Mouse (Mus musculus) neural tube, embryonic 11.5 days (tissue): ENCODE results near the gene Astn1. TPM values are rescaled to one million over a fixed set of nuclear protein-coding genes. Genes with fewer than 3 reads are reported as not detected.

Experiments
- ATAC-seq: fragments of 200-750 bp; cut with Nextera tagmentation; 2 replicates; pipeline ENCODE4 v1.8.0; 2017; ENCODE audit warnings: moderate number of reproducible peaks, mild to moderate bottlenecking, moderate TSS enrichment, moderate library complexity; ENCODE audit not compliant: insufficient read depth, low FRiP score, low TSS enrichment
- DNase-seq: peaks from one replicate; pipeline ENCODE4 v3.0.0-alpha.2; 2015; ENCODE audit warnings: low spot score
- H3K27ac ChIP-seq: fragments of 300-500 bp; sonication (generic); 2 replicates; pipeline ENCODE4 v1.5.1; 2014; ENCODE audit warnings: low read depth, mild to moderate bottlenecking, low read length
- H3K27me3 ChIP-seq: fragments of 300-500 bp; sonication (generic); 2 replicates; pipeline ENCODE4 v1.6.1; 2014; ENCODE audit warnings: mild to moderate bottlenecking, low read length, mixed read lengths; ENCODE audit not compliant: control insufficient read depth, insufficient read depth
- H3K36me3 ChIP-seq: fragments of 300-500 bp; sonication (generic); 2 replicates; pipeline ENCODE4 v1.6.1; 2014; ENCODE audit warnings: mild to moderate bottlenecking, low read length, moderate library complexity, mixed read lengths; ENCODE audit not compliant: control insufficient read depth, insufficient read depth
- H3K4me1 ChIP-seq: fragments of 300-500 bp; sonication (generic); 2 replicates; pipeline ENCODE4 v1.6.1; 2014; ENCODE audit warnings: low read length, mixed read lengths; ENCODE audit not compliant: control insufficient read depth, insufficient read depth
- H3K4me2 ChIP-seq: fragments of 300-500 bp; sonication (generic); 2 replicates; pipeline ENCODE4 v1.6.1; 2014; ENCODE audit warnings: low read depth, mild to moderate bottlenecking, moderate library complexity
- H3K4me3 ChIP-seq: fragments of 300-500 bp; sonication (generic); 2 replicates; pipeline ENCODE4 v1.5.1; 2014; ENCODE audit warnings: low read depth, low read length
- H3K9ac ChIP-seq: fragments of 300-500 bp; sonication (generic); 2 replicates; pipeline ENCODE4 v1.6.1; 2014; ENCODE audit warnings: mild to moderate bottlenecking, low read length
- H3K9me3 ChIP-seq: fragments of 300-500 bp; sonication (generic); 2 replicates; pipeline ENCODE4 v1.6.1; 2016; ENCODE audit warnings: low read length; ENCODE audit not compliant: control insufficient read depth
- WGBS: fragments of 180-500 bp; shearing (Covaris S2); extraction: QIAGEN DNeasy Blood & Tissue Kit; methylation state at CpG from one replicate; pipeline ENCODE4 v1.1.7; 2014; 5-methylcytosine and 5-hydroxymethylcytosine counted together
- polyA plus RNA-seq: library from polyadenylated mRNA; unstranded; fragments of >200 nt; fragmentation: Nextera tagmentation; extraction: Ambion mirVana; gene quantifications from 2 replicates; pipeline ENCODE4 v1.2.1, GENCODE M21; 2014

Gene Astn1
- polyA plus RNA-seq, 1 experiment from 2014 or later, result 15.8 TPM

DNA sequence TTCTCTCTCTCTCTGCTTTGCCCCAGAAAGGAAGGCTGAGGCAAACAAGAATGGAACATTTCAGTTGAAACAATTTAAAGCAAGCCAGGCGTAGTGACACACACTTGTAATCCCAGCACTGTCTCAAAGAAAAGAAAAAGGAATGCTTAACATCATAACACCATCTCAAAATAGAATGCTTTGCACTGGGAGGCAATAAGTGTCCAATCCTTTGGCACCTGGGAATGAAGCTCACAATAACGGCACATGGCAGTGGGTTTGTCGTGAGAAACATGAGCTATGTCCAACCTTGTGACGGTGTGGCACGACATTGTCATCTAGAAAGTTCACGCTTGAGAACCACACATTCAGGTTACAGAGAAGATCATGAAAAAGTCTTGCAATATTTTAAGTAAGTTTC, 191.3 kb downstream of the Astn1 start:
- Histone ChIP-seq H3K27me3 (no peaks in the 10 kb centered on the region), H3K36me3 (no peaks in the 10 kb centered on the region), H3K27ac (no peak overlapping the region), H3K4me2 (no peak overlapping the region), H3K4me1 (peaks cover 8% of the 10 kb centered on the region; the same call in 1 of the 2 replicates), H3K9ac (no peak overlapping the region), H3K4me3 (no peak overlapping the region), H3K9me3 (no peaks in the 10 kb centered on the region)
- WGBS, result 91% methylated on average over 6 of the region's 6 CpGs
- no peak for ATAC-seq
- DNase-seq, result no peak

DNA sequence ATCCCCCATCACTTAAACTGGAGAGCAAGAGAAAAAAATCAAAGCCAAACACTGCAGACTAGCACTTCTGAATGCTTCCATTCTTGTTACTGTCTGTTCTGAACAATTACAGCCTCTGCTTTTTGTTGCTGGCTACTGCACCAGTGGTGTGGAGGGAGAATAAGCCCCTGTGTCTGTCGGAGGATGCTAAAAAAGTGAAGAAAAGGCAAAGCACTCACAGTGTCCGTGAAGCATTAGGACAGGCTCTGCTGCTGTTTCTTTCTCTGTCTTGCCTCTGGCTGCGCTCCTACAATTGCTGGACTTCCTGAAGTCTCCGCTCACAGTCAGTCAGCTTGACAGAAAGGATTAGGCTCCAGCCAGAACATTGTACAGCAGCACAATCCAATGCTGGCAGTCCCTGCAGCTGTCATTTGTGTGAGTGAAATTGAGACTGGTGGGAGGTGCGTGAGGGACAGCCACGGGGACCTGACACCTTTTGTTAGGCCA, 192.0 kb downstream of the Astn1 start:
- Histone ChIP-seq H3K4me3 (no peak overlapping the region), H3K4me2 (no peak overlapping the region; the same call in 1 of the 2 replicates), H3K27ac (no peak overlapping the region), H3K36me3 (no peaks in the 10 kb centered on the region), H3K9me3 (no peaks in the 10 kb centered on the region), H3K27me3 (no peaks in the 10 kb centered on the region), H3K9ac (no peak overlapping the region; the same call in 1 of the 2 replicates), H3K4me1 (peaks cover 8% of the 10 kb centered on the region; the same call in 1 of the 2 replicates)
- ATAC-seq, result no peak
- DNase-seq, result peak; percentile 19
- WGBS, result 29% methylated on average over 6 of the region's 6 CpGs

GRCm38 (mm10) chr1:158573168-158573567, 211.1 kb downstream of the Astn1 start:
- WGBS, result 94% methylated on average over 5 of the region's 5 CpGs
- DNase-seq (no peak), ATAC-seq (no peak)
- Histone ChIP-seq H3K9ac (no peak overlapping the region), H3K4me2 (no peak overlapping the region), H3K4me1 (no peaks in the 10 kb centered on the region), H3K9me3 (no peaks in the 10 kb centered on the region), H3K27me3 (no peaks in the 10 kb centered on the region), H3K36me3 (no peaks in the 10 kb centered on the region), H3K4me3 (no peak overlapping the region), H3K27ac (no peak overlapping the region)

GRCm38 (mm10) chr1:158573597-158573996, 211.5 kb downstream of the Astn1 start:
- Histone ChIP-seq H3K36me3 (no peaks in the 10 kb centered on the region), H3K9me3 (no peaks in the 10 kb centered on the region), H3K4me3 (no peak overlapping the region), H3K9ac (no peak overlapping the region), H3K4me1 (no peaks in the 10 kb centered on the region), H3K4me2 (no peak overlapping the region), H3K27ac (no peak overlapping the region), H3K27me3 (no peaks in the 10 kb centered on the region)
- ATAC-seq (no peak), DNase-seq (no peak)
- 90% methylated on average over 7 of the region's 7 CpGs for WGBS

- Histone ChIP-seq H3K9ac (no peak overlapping the region), H3K4me3 (no peak overlapping the region), H3K9me3 (no peaks in the 10 kb centered on the region), H3K36me3 (no peaks in the 10 kb centered on the region), H3K27ac (no peak overlapping the region), H3K4me2 (no peak overlapping the region), H3K27me3 (no peaks in the 10 kb centered on the region), H3K4me1 (no peaks in the 10 kb centered on the region)
- DNase-seq (no peak), ATAC-seq (no peak)
- 63% methylated on average over 1 of the region's 1 CpGs for WGBS
These were observed 213.9 kb downstream of the Astn1 start for GRCm38 (mm10) chr1:158575997-158576396.

DNA sequence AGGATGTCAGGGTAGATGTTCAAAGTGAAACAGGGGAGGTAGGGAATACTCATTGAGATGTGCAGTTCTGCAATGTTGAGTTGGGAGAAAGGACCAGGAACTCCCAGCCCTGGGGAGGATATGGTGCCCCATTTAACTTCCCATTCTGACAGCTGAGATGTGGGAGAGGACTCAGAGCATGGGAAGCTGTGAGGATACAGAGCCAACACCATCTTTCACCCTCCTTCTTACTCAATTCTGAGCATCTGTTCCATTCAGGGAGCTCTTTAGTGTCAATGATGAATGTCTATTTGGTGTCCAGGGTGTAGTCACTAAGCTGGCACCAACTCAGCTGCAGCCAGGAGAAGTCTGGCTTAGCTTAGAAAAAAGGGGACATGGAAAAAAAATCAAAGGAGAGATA, 219.7 kb downstream of the Astn1 start:
- H3K9ac ChIP-seq, result no peak overlapping the region
- H3K4me3 ChIP-seq, result no peak overlapping the region
- DNase-seq, result no peak
- no peaks in the 10 kb centered on the region for H3K9me3 ChIP-seq
- no peak overlapping the region for H3K27ac ChIP-seq
- H3K27me3 ChIP-seq, result no peaks in the 10 kb centered on the region
- no peak overlapping the region for H3K4me2 ChIP-seq
- no peaks in the 10 kb centered on the region for H3K36me3 ChIP-seq
- ATAC-seq, result no peak
- H3K4me1 ChIP-seq, result no peaks in the 10 kb centered on the region

DNA sequence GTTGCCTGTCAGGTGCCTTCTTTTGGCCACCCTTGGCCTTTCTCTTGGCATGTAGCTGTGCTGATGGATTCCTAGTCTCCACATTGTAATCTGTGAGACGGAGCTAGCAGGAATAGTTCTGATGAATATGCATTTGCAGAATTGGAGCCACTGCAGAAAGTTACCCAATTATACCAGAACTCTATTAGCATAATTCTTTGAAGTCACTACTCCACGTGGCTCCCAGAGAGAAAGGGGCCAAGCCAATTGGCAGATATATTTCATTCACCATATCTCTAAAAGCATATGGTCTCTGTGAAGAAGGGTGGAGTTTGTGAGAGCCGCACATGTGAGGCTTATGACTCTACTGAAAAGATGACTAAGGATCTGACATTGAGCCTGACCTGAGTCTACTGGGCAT, 226.8 kb downstream of the Astn1 start:
- no peak overlapping the region for H3K4me2 ChIP-seq
- DNase-seq, result no peak
- H3K27me3 ChIP-seq, result no peaks in the 10 kb centered on the region
- no peaks in the 10 kb centered on the region for H3K4me1 ChIP-seq
- no peak for ATAC-seq
- no peak overlapping the region for H3K27ac ChIP-seq
- no peaks in the 10 kb centered on the region for H3K9me3 ChIP-seq
- no peak overlapping the region for H3K4me3 ChIP-seq
- WGBS, result 75% methylated on average over 3 of the region's 3 CpGs
- H3K36me3 ChIP-seq, result no peaks in the 10 kb centered on the region
- no peak overlapping the region for H3K9ac ChIP-seq

- Histone ChIP-seq H3K9ac (no peak overlapping the region), H3K4me1 (no peaks in the 10 kb centered on the region), H3K4me3 (no peak overlapping the region), H3K27ac (no peak overlapping the region), H3K27me3 (no peaks in the 10 kb centered on the region), H3K9me3 (no peaks in the 10 kb centered on the region), H3K36me3 (no peaks in the 10 kb centered on the region), H3K4me2 (no peak overlapping the region)
- ATAC-seq, result peak; percentile 81; the same call in 1 of the 2 replicates
- peak; percentile 67 for DNase-seq
- 37% methylated on average over 16 of the region's 16 CpGs for WGBS
These were observed 234.8 kb downstream of the Astn1 start for GRCm38 (mm10) chr1:158596726-158597448.

DNA sequence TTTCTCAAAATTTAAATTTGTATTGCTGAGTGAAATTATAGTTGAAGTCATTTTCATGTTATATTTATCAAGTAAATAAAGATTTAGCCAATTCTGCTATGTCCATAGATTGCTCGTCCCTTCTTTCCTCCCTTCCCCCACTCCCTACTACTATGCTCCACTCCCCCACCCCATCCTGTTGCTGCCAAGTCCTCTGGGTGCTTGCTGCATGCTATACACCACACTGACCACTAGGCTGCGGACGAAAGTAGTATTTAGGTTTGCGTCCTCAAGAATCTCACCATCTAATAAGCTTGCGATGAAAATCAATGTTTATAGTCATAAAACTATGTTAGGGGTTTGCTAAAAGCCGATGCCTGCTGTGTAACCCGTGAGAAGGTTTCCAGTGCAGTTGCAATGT, 235.9 kb downstream of the Astn1 start:
- DNase-seq (no peak), ATAC-seq (no peak)
- 82% methylated on average over 7 of the region's 7 CpGs for WGBS

More for the DNA sequence above, 235.9 kb downstream of the Astn1 start:
- Histone ChIP-seq H3K4me3 (no peak overlapping the region), H3K9me3 (no peaks in the 10 kb centered on the region), H3K36me3 (no peaks in the 10 kb centered on the region), H3K4me2 (no peak overlapping the region), H3K9ac (no peak overlapping the region), H3K4me1 (no peaks in the 10 kb centered on the region), H3K27ac (no peak overlapping the region), H3K27me3 (no peaks in the 10 kb centered on the region)
